19 mouse cellular contexts compared by ENCODE assay signal in the genomic region with DNA sequence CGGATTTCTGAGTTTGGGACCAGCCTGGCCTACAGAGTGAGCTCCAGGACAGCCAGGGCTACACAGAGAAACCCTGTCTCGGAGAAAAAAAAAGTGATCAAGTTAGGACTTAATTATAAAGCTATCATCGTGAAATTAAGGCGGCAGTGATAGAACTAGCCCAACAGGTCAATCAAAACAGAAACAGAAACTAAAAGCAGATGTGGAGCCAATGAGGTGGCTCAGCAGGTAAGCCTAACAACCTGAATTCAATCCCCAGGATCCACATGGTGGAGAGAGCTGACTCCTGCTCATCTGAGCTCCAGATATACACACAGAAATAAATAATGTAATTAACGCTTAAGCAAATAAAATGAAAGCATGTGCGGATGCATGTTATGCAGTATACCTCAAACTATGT. TPM values are rescaled to one million over a fixed set of nuclear protein-coding genes. Genes with fewer than 3 reads are reported as not detected.
DNase-seq lines count a peak whose midpoint lies in the region; TF ChIP-seq lines count a peak whose summit lies in the region.
"Had no signal": no experiment of that assay in that cellular context is flagged by ENCODE, and none has a peak within 500 bp of the region (broad histone marks: within the 10 kb centered on the region; RNA-seq: fewer than 3 reads in every experiment).

No protein-coding gene starts in this region.

- no peaks in the 10 kb centered on the region for H3K4me1 ChIP-seq in limb, embryonic 10.5 days
- H3K4me1 ChIP-seq: embryonic facial prominence, embryonic 12.5 days; intestine, embryonic 15.5 days had no signal

- no peaks in the 10 kb centered on the region for H3K27me3 ChIP-seq in splenic B cell, adult 2 months (ENCODE audit: control insufficient read depth, insufficient read depth, low read length, poor library complexity, severe bottlenecking)
- H3K27me3 ChIP-seq in limb, embryonic 10.5 days (ENCODE audit: low read depth, poor library complexity, severe bottlenecking) = peaks cover 97% of the 10 kb centered on the region
- H3K27me3 ChIP-seq: embryonic facial prominence, embryonic 12.5 days; intestine, embryonic 15.5 days had no signal

- H3K27ac ChIP-seq in gastrocnemius, adult 2 months = no peak overlapping the region
- H3K27ac ChIP-seq in limb, embryonic 10.5 days = no peak overlapping the region
- H3K27ac ChIP-seq: embryonic facial prominence, embryonic 12.5 days; forebrain, embryonic 15.5 days; hindbrain, embryonic 15.5 days; intestine, embryonic 15.5 days had no signal

- H3K36me3 ChIP-seq in splenic B cell, adult 2 months (ENCODE audit: control insufficient read depth, insufficient read depth, low read length, poor library complexity, severe bottlenecking) = no peaks in the 10 kb centered on the region
- peaks cover 14% of the 10 kb centered on the region for H3K36me3 ChIP-seq in limb, embryonic 10.5 days
- H3K36me3 ChIP-seq: embryonic facial prominence, embryonic 12.5 days; forebrain, embryonic 15.5 days; heart, embryonic 12.5 days; hindbrain, embryonic 15.5 days; intestine, embryonic 15.5 days had no signal

- 0 out of 2 replicates have a peak overlapping the region, but pooled peaks have one; percentile 19 for H3K4me3 ChIP-seq in gastrocnemius, adult 2 months
- no peak overlapping the region for H3K4me3 ChIP-seq in limb, embryonic 10.5 days
- H3K4me3 ChIP-seq: embryonic facial prominence, embryonic 12.5 days; forebrain, embryonic 15.5 days; heart, embryonic 12.5 days; hindbrain, embryonic 15.5 days; intestine, embryonic 15.5 days had no signal

- intact Hi-C loops in gastrocnemius, adult 2 months (cut with DNase I) = no loop called here

- H3K9me3 ChIP-seq in limb, embryonic 10.5 days (replicated peaks) = no peaks in the 10 kb centered on the region
- H3K9me3 ChIP-seq: embryonic facial prominence, embryonic 12.5 days; forebrain, embryonic 15.5 days; heart, embryonic 12.5 days; hindbrain, embryonic 15.5 days; intestine, embryonic 15.5 days had no signal

- no peak for DNase-seq in gastrocnemius, adult 2 months
- no peak for DNase-seq in gastrocnemius, postnatal 25 days
- DNase-seq in CD4-positive, CD25-positive, alpha-beta regulatory T cell, adult 2 months (ENCODE audit: low read depth, low spot score) = peak; percentile 16
- DNase-seq in induced T-regulatory cell, adult 2 months (ENCODE audit: low read depth) = peak; percentile 51
- peak; percentile 2 for DNase-seq in splenic B cell, adult 2 months (ENCODE audit: low read depth, low spot score)
- DNase-seq in right cerebral cortex, postnatal 4 days = no peak
- no peak for DNase-seq in limb, embryonic 10.5 days (ENCODE audit: low spot score)
- DNase-seq: adrenal gland, adult 8-10 months; adrenal gland, postnatal 36 days; cerebellum, adult 11 months; cerebellum, adult 9-10 months; cerebellum, postnatal 25 days; gastrocnemius, postnatal 14 days; heart, postnatal 36 days had no signal

- 77% methylated on average over 6 of the region's 6 CpGs for WGBS in limb, embryonic 10.5 days

- TF ChIP-seq CTCF in gastrocnemius, adult 2 months (IDR thresholded peaks at IDR 0.05) = no peak

RNA-seq across cellular contexts. Expression of gene Zfx, which starts 7.6 kb away (rescaled TPM):
- 10 to 100 TPM; 17.9 to 23.4 TPM for total RNA-seq in gastrocnemius, adult 2 months (2021)
- 10 to 100 TPM; 16.0 to 20.2 TPM for total RNA-seq in gastrocnemius, postnatal 25 days (2021)
- polyA plus RNA-seq in limb, embryonic 10.5 days (2016; fragmentation: Nextera tagmentation; extraction: Ambion mirVana) = 23.9 and 27.1 TPM in 2 replicates

Comparison
In these comparisons a context has a peak if more than half of its experiments do, and no peak if none do; other contexts are left out.
1. DNase-seq: peak in CD4-positive, CD25-positive, alpha-beta regulatory T cell, adult 2 months (single experiment), induced T-regulatory cell, adult 2 months (single experiment) and splenic B cell, adult 2 months (single experiment); none in gastrocnemius, adult 2 months (single experiment), gastrocnemius, postnatal 25 days (single experiment), right cerebral cortex, postnatal 4 days (single experiment) and limb, embryonic 10.5 days (single experiment).